Comparison of ENCODE assay signal across 14 mouse cellular contexts in genomic region chr1:153704996-153705395, GRCm38 (mm10). TPM values are rescaled to one million over a fixed set of nuclear protein-coding genes. Genes with fewer than 3 reads are reported as not detected.
DNase-seq lines count a peak whose midpoint lies in the region; ATAC-seq and TF ChIP-seq lines count a peak whose summit lies in the region.
"Had no signal": no experiment of that assay in that cellular context is flagged by ENCODE, and none has a peak within 500 bp of the region (broad histone marks: within the 10 kb centered on the region; RNA-seq: fewer than 3 reads in every experiment).

No protein-coding gene starts in this region.

- WGBS in forebrain, embryonic 10.5 days = 19% methylated on average over 3 of the region's 3 CpGs
- WGBS in forebrain, postnatal 0 days = 33% methylated on average over 3 of the region's 3 CpGs
- WGBS in midbrain, embryonic 10.5 days = 18% methylated on average over 3 of the region's 3 CpGs
- WGBS in midbrain, embryonic 16.5 days = 19% methylated on average over 3 of the region's 3 CpGs
- WGBS in hindbrain, embryonic 12.5 days = 15% methylated on average over 3 of the region's 3 CpGs

- ATAC-seq in forebrain, postnatal 0 days = no peak
- ATAC-seq in midbrain, embryonic 16.5 days = no peak
- peak; percentile 24; the same call in 1 of the 2 replicates for ATAC-seq in hindbrain, embryonic 12.5 days (ENCODE audit: low FRiP score)

- DNase-seq in forebrain, embryonic 10.5 days (ENCODE audit: extremely low spot score, low spot score) = peak; percentile 35
- DNase-seq in forebrain, postnatal 0 days = no peak
- DNase-seq in midbrain, embryonic 10.5 days (ENCODE audit: low spot score) = peak; percentile 30
- no peak for DNase-seq in spleen, postnatal 14 days (ENCODE audit: low spot score in 2 of 2)
- DNase-seq in ovary, adult 18-20 months (ENCODE audit: low spot score) = no peak
- DNase-seq: cerebellum, adult 2 months; gastrocnemius, postnatal 36 days; kidney, adult 18-20 months; lung, postnatal 36 days had no signal

- no peak overlapping the region for H3K9ac ChIP-seq in forebrain, postnatal 0 days
- no peak overlapping the region for H3K9ac ChIP-seq in midbrain, embryonic 16.5 days (ENCODE audit: low read depth, low read length)
- no peak overlapping the region for H3K9ac ChIP-seq in hindbrain, embryonic 12.5 days
- H3K9ac ChIP-seq: liver, embryonic 14.5 days had no signal

- no peaks in the 10 kb centered on the region for H3K9me3 ChIP-seq in forebrain, embryonic 10.5 days
- no peaks in the 10 kb centered on the region for H3K9me3 ChIP-seq in forebrain, postnatal 0 days (ENCODE audit: low read length)
- no peaks in the 10 kb centered on the region for H3K9me3 ChIP-seq in midbrain, embryonic 10.5 days (replicated peaks)
- H3K9me3 ChIP-seq in midbrain, embryonic 16.5 days (replicated peaks; ENCODE audit: control insufficient read depth, low read length, poor library complexity, severe bottlenecking) = no peaks in the 10 kb centered on the region
- H3K9me3 ChIP-seq in hindbrain, embryonic 12.5 days (replicated peaks) = no peaks in the 10 kb centered on the region
- H3K9me3 ChIP-seq: G1E had no signal

- H3K27ac ChIP-seq in forebrain, embryonic 10.5 days = peak overlapping the region; percentile 83
- no peak overlapping the region for H3K27ac ChIP-seq in forebrain, postnatal 0 days (ENCODE audit: low read depth, low read length)
- peak overlapping the region; percentile 90 for H3K27ac ChIP-seq in midbrain, embryonic 10.5 days (replicated peaks)
- H3K27ac ChIP-seq in midbrain, embryonic 16.5 days (ENCODE audit: low read length) = no peak overlapping the region
- H3K27ac ChIP-seq in hindbrain, embryonic 12.5 days = no peak overlapping the region
- H3K27ac ChIP-seq: liver, embryonic 14.5 days had no signal

- no peak overlapping the region for H3ac ChIP-seq in myocyte (ENCODE audit: control insufficient read depth, insufficient read length)

- peaks cover 42% of the 10 kb centered on the region for H3K4me1 ChIP-seq in forebrain, embryonic 10.5 days
- peaks cover 12% of the 10 kb centered on the region for H3K4me1 ChIP-seq in forebrain, postnatal 0 days (ENCODE audit: insufficient read depth)
- H3K4me1 ChIP-seq in midbrain, embryonic 10.5 days = peaks cover 51% of the 10 kb centered on the region
- peaks cover 17% of the 10 kb centered on the region for H3K4me1 ChIP-seq in midbrain, embryonic 16.5 days (ENCODE audit: control insufficient read depth, insufficient read depth, low read length)
- peaks cover 26% of the 10 kb centered on the region for H3K4me1 ChIP-seq in hindbrain, embryonic 12.5 days

- H3K79me2 ChIP-seq in myocyte (ENCODE audit: control insufficient read depth, insufficient read depth) = no peaks in the 10 kb centered on the region

- no peak for TF ChIP-seq POLR2A in myocyte (IDR thresholded peaks at IDR 0.05; ENCODE audit: insufficient read length, low read depth)

- H3K27me3 ChIP-seq in forebrain, embryonic 10.5 days (ENCODE audit: poor library complexity, severe bottlenecking) = peaks cover 10% of the 10 kb centered on the region; the same call in 1 of the 2 replicates
- H3K27me3 ChIP-seq in forebrain, postnatal 0 days (ENCODE audit: insufficient read depth, low read length) = no peaks in the 10 kb centered on the region
- H3K27me3 ChIP-seq in midbrain, embryonic 10.5 days (ENCODE audit: low read depth, poor library complexity, severe bottlenecking) = no peaks in the 10 kb centered on the region; the same call in 1 of the 2 replicates
- H3K27me3 ChIP-seq in midbrain, embryonic 16.5 days (ENCODE audit: control insufficient read depth, insufficient read depth, low read depth, low read length) = no peaks in the 10 kb centered on the region
- H3K27me3 ChIP-seq in hindbrain, embryonic 12.5 days = no peaks in the 10 kb centered on the region
- H3K27me3 ChIP-seq in myocyte (ENCODE audit: control insufficient read depth, insufficient read depth, insufficient read length) = no peaks in the 10 kb centered on the region

- no peak overlapping the region for H3K4me3 ChIP-seq in forebrain, embryonic 10.5 days
- H3K4me3 ChIP-seq in forebrain, postnatal 0 days (ENCODE audit: low read depth, low read length) = no peak overlapping the region
- no peak overlapping the region for H3K4me3 ChIP-seq in midbrain, embryonic 10.5 days
- H3K4me3 ChIP-seq in midbrain, embryonic 16.5 days (ENCODE audit: low read depth, low read length) = no peak overlapping the region
- no peak overlapping the region for H3K4me3 ChIP-seq in hindbrain, embryonic 12.5 days
- no peak overlapping the region for H3K4me3 ChIP-seq in myocyte

- H3K4me2 ChIP-seq in forebrain, postnatal 0 days (ENCODE audit: low read depth) = no peak overlapping the region
- H3K4me2 ChIP-seq in midbrain, embryonic 16.5 days (ENCODE audit: low read length) = no peak overlapping the region
- H3K4me2 ChIP-seq in hindbrain, embryonic 12.5 days (replicated peaks) = no peak overlapping the region
- peak overlapping the region; percentile 49 for H3K4me2 ChIP-seq in myocyte (ENCODE audit: low read depth)

- H3K36me3 ChIP-seq in forebrain, embryonic 10.5 days (replicated peaks) = no peaks in the 10 kb centered on the region
- no peaks in the 10 kb centered on the region for H3K36me3 ChIP-seq in forebrain, postnatal 0 days (ENCODE audit: insufficient read depth)
- no peaks in the 10 kb centered on the region for H3K36me3 ChIP-seq in midbrain, embryonic 10.5 days
- H3K36me3 ChIP-seq in midbrain, embryonic 16.5 days (ENCODE audit: control insufficient read depth, insufficient read depth, low read length) = no peaks in the 10 kb centered on the region
- no peaks in the 10 kb centered on the region for H3K36me3 ChIP-seq in hindbrain, embryonic 12.5 days
- no peaks in the 10 kb centered on the region for H3K36me3 ChIP-seq in myocyte (ENCODE audit: control insufficient read depth, insufficient read depth)
- H3K36me3 ChIP-seq: G1E had no signal

- no peak for TF ChIP-seq CTCF in forebrain, postnatal 0 days (IDR thresholded peaks at IDR 0.05; ENCODE audit: low read depth)

TF ChIP-seq in myocyte, 11 proteins besides CTCF, POLR2A, EP300 and RAD21:
- TF ChIP-seq TCF12 (IDR thresholded peaks at IDR 0.05; ENCODE audit: insufficient read depth, poor library complexity, severe bottlenecking) (peak; percentile 39), REST (IDR thresholded peaks at IDR 0.05; ENCODE audit: insufficient read depth, insufficient read length) (no peak), TCF3 (IDR thresholded peaks at IDR 0.05; ENCODE audit: insufficient read length, low read depth) (peak; percentile 16), E2F4 (IDR thresholded peaks at IDR 0.05; ENCODE audit: insufficient read depth) (no peak), CEBPB (IDR thresholded peaks at IDR 0.05; ENCODE audit: insufficient read depth, poor library complexity, severe bottlenecking) (no peak), MAX (IDR thresholded peaks at IDR 0.05; ENCODE audit: low read depth) (no peak), USF1 (IDR thresholded peaks at IDR 0.05; ENCODE audit: low read depth) (no peak), SRF (IDR thresholded peaks at IDR 0.05; ENCODE audit: control insufficient read depth, insufficient read length, low read depth) (no peak), MYOG (IDR thresholded peaks at IDR 0.05; ENCODE audit: control insufficient read depth in 1 of 3, insufficient read depth in 1 of 3, insufficient read length in 2 of 3, low read depth in 2 of 3) (peak; percentile 38 to 90 (median 85)), MYOD1 (IDR thresholded peaks at IDR 0.05; ENCODE audit: control insufficient read depth in 1 of 3, insufficient read length in 2 of 3, low read depth in 2 of 3) (peak in 2 of 3 experiments; percentile 87 to 89), POLR2AphosphoS2 (IDR thresholded peaks at IDR 0.05; ENCODE audit: insufficient read length, low read depth) (no peak)
TF ChIP-seq in myocyte: peak in this region for 4.

RNA-seq across cellular contexts. Expression of gene Rgs16, which starts 35.2 kb away (rescaled TPM):
- polyA plus RNA-seq in forebrain, embryonic 10.5 days (2016; fragmentation: Nextera tagmentation; extraction: Ambion mirVana) = 26.2 and 31.0 TPM in 2 replicates
- 7.9 and 9.6 TPM in 2 replicates for total RNA-seq in forebrain, postnatal 0 days (2014; rRNA removed)
- polyA plus RNA-seq in forebrain, postnatal 0 days (2015; fragmentation: Nextera tagmentation; extraction: Ambion mirVana) = 15.5 and 16.7 TPM in 2 replicates
- 31.8 and 39.0 TPM in 2 replicates for polyA plus RNA-seq in midbrain, embryonic 10.5 days (2016; fragmentation: Nextera tagmentation; extraction: Ambion mirVana)
- polyA plus RNA-seq in midbrain, embryonic 16.5 days (2015; fragmentation: Nextera tagmentation; extraction: Ambion mirVana) = 21.8 and 31.3 TPM in 2 replicates
- 24.9 and 27.0 TPM in 2 replicates for polyA plus RNA-seq in hindbrain, embryonic 12.5 days (2016; fragmentation: Nextera tagmentation; extraction: Ambion mirVana)
- polyA plus RNA-seq in myocyte (2012; fragmentation: generic; extraction: Trizol) = 6.5 TPM
- total RNA-seq: G1E had no signal
- polyA plus RNA-seq: G1E had no signal

RNA-seq across cellular contexts. Expression of gene Rnasel, which starts 44.2 kb away (rescaled TPM):
- 7.4 and 7.7 TPM in 2 replicates for polyA plus RNA-seq in forebrain, embryonic 10.5 days (2016; fragmentation: Nextera tagmentation; extraction: Ambion mirVana)
- 39.5 and 43.9 TPM in 2 replicates for total RNA-seq in forebrain, postnatal 0 days (2014; rRNA removed)
- 10.7 and 19.5 TPM in 2 replicates for polyA plus RNA-seq in forebrain, postnatal 0 days (2015; fragmentation: Nextera tagmentation; extraction: Ambion mirVana)
- 10.1 and 20.3 TPM in 2 replicates for polyA plus RNA-seq in midbrain, embryonic 10.5 days (2016; fragmentation: Nextera tagmentation; extraction: Ambion mirVana)
- polyA plus RNA-seq in midbrain, embryonic 16.5 days (2015; fragmentation: Nextera tagmentation; extraction: Ambion mirVana) = 36.2 and 45.6 TPM in 2 replicates
- polyA plus RNA-seq in hindbrain, embryonic 12.5 days (2016; fragmentation: Nextera tagmentation; extraction: Ambion mirVana) = 39.5 and 40.0 TPM in 2 replicates
- 0.11 TPM for polyA plus RNA-seq in myocyte (2012; fragmentation: generic; extraction: Trizol)

RNA-seq across cellular contexts. Expression of gene Rgs8, which starts 52.2 kb away (rescaled TPM):
- 9.1 and 9.6 TPM in 2 replicates for polyA plus RNA-seq in forebrain, embryonic 10.5 days (2016; fragmentation: Nextera tagmentation; extraction: Ambion mirVana)
- 19.3 and 22.7 TPM in 2 replicates for total RNA-seq in forebrain, postnatal 0 days (2014; rRNA removed)
- 12.0 and 16.6 TPM in 2 replicates for polyA plus RNA-seq in forebrain, postnatal 0 days (2015; fragmentation: Nextera tagmentation; extraction: Ambion mirVana)
- 8.3 and 15.1 TPM in 2 replicates for polyA plus RNA-seq in midbrain, embryonic 10.5 days (2016; fragmentation: Nextera tagmentation; extraction: Ambion mirVana)
- 47.1 and 49.1 TPM in 2 replicates for polyA plus RNA-seq in midbrain, embryonic 16.5 days (2015; fragmentation: Nextera tagmentation; extraction: Ambion mirVana)
- polyA plus RNA-seq in hindbrain, embryonic 12.5 days (2016; fragmentation: Nextera tagmentation; extraction: Ambion mirVana) = 18.3 and 18.6 TPM in 2 replicates
- 0.16 TPM for polyA plus RNA-seq in myocyte (2012; fragmentation: generic; extraction: Trizol)
- polyA plus RNA-seq: G1E had no signal

Comparison
In these comparisons a context has a peak if more than half of its experiments do, and no peak if none do; other contexts are left out.
1. DNase-seq: peak in forebrain, embryonic 10.5 days (single experiment) and midbrain, embryonic 10.5 days (single experiment); none in forebrain, postnatal 0 days (single experiment), spleen, postnatal 14 days (0 of 2) and ovary, adult 18-20 months (single experiment).
2. H3K27ac ChIP-seq: peak in forebrain, embryonic 10.5 days (single experiment) and midbrain, embryonic 10.5 days (single experiment); none in forebrain, postnatal 0 days (single experiment), midbrain, embryonic 16.5 days (single experiment) and hindbrain, embryonic 12.5 days (single experiment).